Mouse (Mus musculus): Measurements from ENCODE around the gene Nxph3. TPM values are rescaled to one million over a fixed set of nuclear protein-coding genes. Genes with fewer than 3 reads are reported as not detected.

Gene Nxph3
- polyA plus RNA-seq, 1 experiment from 2014 or later = 0.75 TPM

- H3K4me1 ChIP-seq = peaks cover 29% of the 10 kb centered on the region
- 68% methylated on average over 15 of the region's 15 CpGs for WGBS
- no peak overlapping the region for H3K4me2 ChIP-seq (replicated peaks)
- H3K9ac ChIP-seq = no peak overlapping the region
- H3K27me3 ChIP-seq = 0 out of 2 replicates have a peak, but pooled peaks cover 14% of the 10 kb centered on the region
- H3K9me3 ChIP-seq (replicated peaks) = no peaks in the 10 kb centered on the region
- H3K27ac ChIP-seq = peak overlapping the region; percentile 57
- no peaks in the 10 kb centered on the region for H3K36me3 ChIP-seq
- no peak for ATAC-seq (ENCODE audit: low FRiP score)
- H3K4me3 ChIP-seq = no peak overlapping the region
Measured at GRCm38 (mm10) chr11:95538378-95539104, 24.2 kb upstream of the Nxph3 start.

GRCm38 (mm10) chr11:95533484-95534160, 19.3 kb upstream of the Nxph3 start:
- Histone ChIP-seq H3K36me3 (no peaks in the 10 kb centered on the region), H3K4me2 (replicated peaks) (peak overlapping the region; percentile 42), H3K9me3 (replicated peaks) (no peaks in the 10 kb centered on the region), H3K27me3 (peaks cover 15% of the 10 kb centered on the region; the same call in 1 of the 2 replicates), H3K4me1 (peaks cover 6% of the 10 kb centered on the region), H3K9ac (peak overlapping the region; percentile 41), H3K27ac (no peak overlapping the region), H3K4me3 (no peak overlapping the region)
- 24% methylated on average over 24 of the region's 24 CpGs for WGBS
- ATAC-seq (ENCODE audit: low FRiP score) = peak; percentile 73; the same call in 1 of the 2 replicates

GRCm38 (mm10) chr11:95532353-95533072, 18.1 kb upstream of the Nxph3 start:
- Histone ChIP-seq H3K4me3 (no peak overlapping the region), H3K27me3 (peaks cover 15% of the 10 kb centered on the region; the same call in 1 of the 2 replicates), H3K4me1 (no peaks in the 10 kb centered on the region; the same call in 1 of the 2 replicates), H3K9me3 (replicated peaks) (no peaks in the 10 kb centered on the region), H3K36me3 (no peaks in the 10 kb centered on the region), H3K9ac (no peak overlapping the region), H3K27ac (no peak overlapping the region), H3K4me2 (replicated peaks) (no peak overlapping the region)
- WGBS = 77% methylated on average over 13 of the region's 13 CpGs
- ATAC-seq (ENCODE audit: low FRiP score) = no peak

- no peak overlapping the region for H3K9ac ChIP-seq
- WGBS = 78% methylated on average over 3 of the region's 3 CpGs
Measured at GRCm38 (mm10) chr11:95528231-95528630, 13.9 kb upstream of the Nxph3 start.

GRCm38 (mm10) chr11:95527307-95527706, 12.9 kb upstream of the Nxph3 start:
- no peak overlapping the region for H3K4me2 ChIP-seq (replicated peaks)

More at GRCm38 (mm10) chr11:95528231-95528630, 13.9 kb upstream of the Nxph3 start:
- Histone ChIP-seq H3K27me3 (peaks cover 6% of the 10 kb centered on the region; the same call in 1 of the 2 replicates), H3K36me3 (no peaks in the 10 kb centered on the region), H3K4me3 (no peak overlapping the region), H3K27ac (no peak overlapping the region), H3K4me2 (replicated peaks) (no peak overlapping the region), H3K9me3 (replicated peaks) (no peaks in the 10 kb centered on the region), H3K4me1 (no peaks in the 10 kb centered on the region)
- ATAC-seq (ENCODE audit: low FRiP score) = no peak

GRCm38 (mm10) chr11:95521563-95521962, 7.2 kb upstream of the Nxph3 start:
- Histone ChIP-seq H3K4me1 (peaks cover 10% of the 10 kb centered on the region), H3K27me3 (peaks cover 16% of the 10 kb centered on the region), H3K36me3 (no peaks in the 10 kb centered on the region), H3K4me3 (peak overlapping the region; percentile 4; the same call in 1 of the 2 replicates), H3K4me2 (replicated peaks) (peak overlapping the region; percentile 42), H3K9me3 (replicated peaks) (no peaks in the 10 kb centered on the region), H3K27ac (no peak overlapping the region), H3K9ac (no peak overlapping the region)
- ATAC-seq (ENCODE audit: low FRiP score) = peak; percentile 49; the same call in 1 of the 2 replicates
- under 1% methylated on average over 13 of the region's 13 CpGs for WGBS

More at GRCm38 (mm10) chr11:95527307-95527706, 12.9 kb upstream of the Nxph3 start:
- no peaks in the 10 kb centered on the region for H3K27me3 ChIP-seq
- H3K27ac ChIP-seq = no peak overlapping the region
- H3K4me3 ChIP-seq = no peak overlapping the region
- no peaks in the 10 kb centered on the region for H3K9me3 ChIP-seq (replicated peaks)
- no peak overlapping the region for H3K9ac ChIP-seq
- 92% methylated on average over 8 of the region's 8 CpGs for WGBS
- ATAC-seq (ENCODE audit: low FRiP score) = no peak
- no peaks in the 10 kb centered on the region for H3K36me3 ChIP-seq
- no peaks in the 10 kb centered on the region for H3K4me1 ChIP-seq

GRCm38 (mm10) chr11:95520456-95521072, 6.2 kb upstream of the Nxph3 start:
- 6% methylated on average over 27 of the region's 27 CpGs for WGBS
- Histone ChIP-seq H3K9ac (no peak overlapping the region), H3K4me3 (0 out of 2 replicates have a peak overlapping the region, but pooled peaks have one; percentile 10), H3K27me3 (peaks cover 26% of the 10 kb centered on the region), H3K4me1 (peaks cover 20% of the 10 kb centered on the region), H3K36me3 (no peaks in the 10 kb centered on the region), H3K27ac (no peak overlapping the region), H3K4me2 (replicated peaks) (peak overlapping the region; percentile 42), H3K9me3 (replicated peaks) (no peaks in the 10 kb centered on the region)
- peak; percentile 77 for ATAC-seq (ENCODE audit: low FRiP score)

GRCm38 (mm10) chr11:95519996-95520395, 5.6 kb upstream of the Nxph3 start:
- WGBS = 56% methylated on average over 3 of the region's 3 CpGs
- peaks cover 32% of the 10 kb centered on the region for H3K27me3 ChIP-seq
- ATAC-seq (ENCODE audit: low FRiP score) = no peak
- no peak overlapping the region for H3K27ac ChIP-seq
- H3K9ac ChIP-seq = no peak overlapping the region
- H3K9me3 ChIP-seq (replicated peaks) = no peaks in the 10 kb centered on the region
- H3K4me3 ChIP-seq = no peak overlapping the region
- H3K36me3 ChIP-seq = no peaks in the 10 kb centered on the region
- H3K4me1 ChIP-seq = peaks cover 25% of the 10 kb centered on the region
- H3K4me2 ChIP-seq (replicated peaks) = no peak overlapping the region

GRCm38 (mm10) chr11:95519299-95519698, 4.9 kb upstream of the Nxph3 start:
- ATAC-seq (ENCODE audit: low FRiP score) = no peak
- Histone ChIP-seq H3K4me1 (peaks cover 32% of the 10 kb centered on the region), H3K9me3 (replicated peaks) (no peaks in the 10 kb centered on the region), H3K9ac (no peak overlapping the region), H3K4me3 (no peak overlapping the region), H3K4me2 (replicated peaks) (no peak overlapping the region), H3K27me3 (peaks cover 39% of the 10 kb centered on the region), H3K36me3 (no peaks in the 10 kb centered on the region), H3K27ac (no peak overlapping the region)
- WGBS = 64% methylated on average over 10 of the region's 10 CpGs

GRCm38 (mm10) chr11:95517162-95517561, 2.8 kb upstream of the Nxph3 start:
- no peak overlapping the region for H3K27ac ChIP-seq
- H3K27me3 ChIP-seq = peaks cover 60% of the 10 kb centered on the region
- 42% methylated on average over 6 of the region's 6 CpGs for WGBS
- H3K4me1 ChIP-seq = peaks cover 43% of the 10 kb centered on the region
- H3K36me3 ChIP-seq = no peaks in the 10 kb centered on the region
- ATAC-seq (ENCODE audit: low FRiP score) = no peak
- H3K9me3 ChIP-seq (replicated peaks) = no peaks in the 10 kb centered on the region
- H3K4me3 ChIP-seq = no peak overlapping the region
- H3K4me2 ChIP-seq (replicated peaks) = no peak overlapping the region
- H3K9ac ChIP-seq = no peak overlapping the region

- Histone ChIP-seq H3K9ac (no peak overlapping the region), H3K27ac (no peak overlapping the region), H3K4me3 (no peak overlapping the region), H3K4me1 (peaks cover 43% of the 10 kb centered on the region), H3K36me3 (no peaks in the 10 kb centered on the region), H3K9me3 (replicated peaks) (no peaks in the 10 kb centered on the region), H3K4me2 (replicated peaks) (no peak overlapping the region), H3K27me3 (peaks cover 67% of the 10 kb centered on the region)
- ATAC-seq (ENCODE audit: low FRiP score) = no peak
- 2% methylated on average over 5 of the region's 5 CpGs for WGBS
Measured at GRCm38 (mm10) chr11:95516491-95516911, 2.1 kb upstream of the Nxph3 start.

Data from hindbrain, embryonic 12.5 days (tissue).